Mouse (Mus musculus) bone marrow, adult 2 months (tissue): Measurements from ENCODE around the gene Naa80.

Experiments
- CTCF ChIP-seq: fragments of 200-500 bp; IDR thresholded peaks from 2 replicates; pipeline ENCODE4 v1.5.1; 2011; ENCODE audit warnings: low read length, control low read depth; ENCODE audit not compliant: control insufficient read depth, insufficient read depth
- POLR2A ChIP-seq: fragments of 200-500 bp; IDR thresholded peaks from 2 replicates; pipeline ENCODE4 v1.6.1; 2011; ENCODE audit warnings: low read depth, mild to moderate bottlenecking, control low read depth, low read length, borderline replicate concordance; ENCODE audit not compliant: control insufficient read depth

DNA sequence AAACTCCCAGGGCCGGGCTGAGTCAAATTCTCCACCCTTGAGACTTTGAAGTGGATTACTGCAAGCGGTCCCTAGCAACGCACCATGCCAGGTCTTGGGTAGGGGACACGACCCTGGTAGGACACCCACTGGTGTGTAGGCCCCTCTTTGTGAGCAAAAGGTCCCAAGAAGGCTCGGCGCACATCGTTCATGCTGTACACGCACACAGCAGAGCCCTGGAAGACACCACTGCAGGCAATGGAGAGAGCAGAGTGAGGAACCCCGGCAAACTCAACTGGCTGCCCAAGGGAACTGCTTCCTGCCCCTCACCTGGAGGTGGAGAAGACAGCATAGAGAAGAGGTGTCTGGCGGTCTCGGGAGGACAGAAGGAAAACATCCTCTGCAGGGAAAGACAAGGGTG, 22.6 kb downstream of the Naa80 start:
- TF ChIP-seq CTCF (no peak), POLR2A (no peak)
